Mouse (Mus musculus) c-Kit-positive CD71-positive TER-119-positive erythroid progenitor cells, embryonic 14.5 days (primary cell): ENCODE results near the gene Olfr229.
"Not testable (repeated sequence)": the region's sequence is repeated elsewhere in the genome, so short reads cannot be mapped to it uniquely, and the experiment has no call there.

Source experiments
- DNase-seq: peaks from one replicate; pipeline ENCODE4 v3.0.0-alpha.2; 2013; ENCODE audit warnings: low spot score

Gene Olfr229

GRCm38 (mm10) chr9:39907036-39907435 lies at the start of gene Olfr229:
Olfr229 (plus strand) TSS chr9:39907336.
- DNase-seq, result no peak

GRCm38 (mm10) chr9:39866122-39866521 lies 41.0 kb upstream of the Olfr229 start, which contains the start of gene Olfr972:
Olfr972 (plus strand) TSS chr9:39866422.
- DNase-seq, result no peak

GRCm38 (mm10) chr9:39871986-39872385 lies 35.1 kb upstream of the Olfr229 start:
- not testable (repeated sequence) for DNase-seq

- not testable (repeated sequence) for DNase-seq
Measured at GRCm38 (mm10) chr9:39877541-39878396, 29.4 kb upstream of the Olfr229 start.

- peak; percentile 0 for DNase-seq
Measured at GRCm38 (mm10) chr9:39905106-39905505, 2.0 kb upstream of the Olfr229 start.

- no peak for DNase-seq
Measured at GRCm38 (mm10) chr9:39909939-39910338, 2.8 kb downstream of the Olfr229 start.

- DNase-seq, result not testable (repeated sequence)
Measured at GRCm38 (mm10) chr9:39927975-39928836, 21.1 kb downstream of the Olfr229 start.

- not testable (repeated sequence) for DNase-seq
Measured at GRCm38 (mm10) chr9:39928837-39929236, 21.7 kb downstream of the Olfr229 start.

- no peak for DNase-seq
Measured at GRCm38 (mm10) chr9:39937201-39937600, 30.1 kb downstream of the Olfr229 start, which contains the start of gene Olfr974. Olfr974 (plus strand) TSS chr9:39937501.

GRCm38 (mm10) chr9:39951946-39952345 lies 44.8 kb downstream of the Olfr229 start, which contains the start of gene Olfr975:
Olfr975 (minus strand) TSS chr9:39952046.
- DNase-seq, result no peak

- not testable (repeated sequence) for DNase-seq
Measured at GRCm38 (mm10) chr9:39961033-39961432, 53.9 kb downstream of the Olfr229 start, which contains the start of gene Olfr976. Olfr976 (minus strand) TSS chr9:39961133.
